Mouse (Mus musculus) Patski (cell line): Measurements from ENCODE around the gene Ubiad1. TPM values are rescaled to one million over a fixed set of nuclear protein-coding genes. Genes with fewer than 3 reads are reported as not detected.

Experiments
- ATAC-seq: fragments of 100-300 bp; one replicate; pipeline ENCODE4 v1.8.0; 2021
- CTCF ChIA-PET: fragments of 350-600 bp; sonication (Branson Sonifier 250); formaldehyde crosslinking; loops from one replicate; lab custom pipeline; 2022; ENCODE audit warnings: inconsistent platforms; lab: Charles Lee
- POLR2A ChIA-PET: fragments of 350-600 bp; sonication (Branson Sonifier 250); formaldehyde crosslinking; loops from one replicate; lab custom pipeline; 2022; ENCODE audit warnings: antibody characterized with exemption, inconsistent platforms; lab: Charles Lee
- DNase-seq: peaks from one replicate; pipeline ENCODE4 v3.0.0-alpha.2; 2011; ENCODE audit warnings: low read depth, low spot score
- H3K27me3 ChIP-seq: fragments of 371-371 bp; one replicate; pipeline ENCODE4 v1.5.1; 2021
- CTCF ChIP-seq: fragments of 100-300 bp; IDR thresholded peaks from one replicate; pipeline ENCODE4 v1.5.1; 2021
- in situ Hi-C: fragments of 300-500 bp; cut with MboI; formaldehyde crosslinking; loops from 3 replicates; pipeline ENCODE4 v1.11.1; 2018; ENCODE audit warnings: low pct_unique_long_range_greater_than_20kb, mixed read lengths
- polyA plus RNA-seq: library from polyadenylated mRNA; unstranded; gene quantifications from one replicate; pipeline ENCODE4 v1.2.3, GENCODE M21; 2021

Gene Ubiad1
- polyA plus RNA-seq, 1 experiment from 2014 or later = 18.0 TPM

DNA sequence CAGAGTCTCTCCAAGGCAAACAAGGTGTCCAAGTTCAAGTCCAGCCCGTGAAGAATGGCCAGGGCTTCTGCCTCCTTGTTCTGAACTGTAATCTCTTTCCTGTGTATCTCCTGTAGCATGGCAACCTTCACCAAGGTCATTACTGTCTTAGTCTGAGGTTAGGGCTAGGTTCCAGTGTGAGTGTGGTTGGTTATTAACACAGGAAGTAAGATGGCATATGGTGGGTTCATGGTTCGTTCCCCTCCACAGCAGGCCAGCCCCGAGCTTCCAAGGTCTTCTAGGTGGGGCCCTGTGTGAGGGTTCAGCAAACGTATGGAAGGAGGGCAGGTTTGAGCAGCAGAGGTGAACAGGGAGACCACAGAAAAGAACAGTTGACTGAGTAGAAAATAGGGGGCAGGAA, 12.1 kb downstream of the Ubiad1 start:
- no peak for ATAC-seq
- no peak for DNase-seq
- ChIA-PET POLR2A (interaction anchor here (0.5 kb wide), 1 partner anchor 216 kb away, joined by 3 read pairs; no protein-coding TSS in a partner anchor), CTCF (interaction anchor here (2.1 kb wide), 1 partner anchor 262 kb away, joined by 5 read pairs; no protein-coding TSS in a partner anchor)
- in situ Hi-C loops = no loop called here
- H3K27me3 ChIP-seq = no peaks in the 10 kb centered on the region
- no peak for TF ChIP-seq CTCF

DNA sequence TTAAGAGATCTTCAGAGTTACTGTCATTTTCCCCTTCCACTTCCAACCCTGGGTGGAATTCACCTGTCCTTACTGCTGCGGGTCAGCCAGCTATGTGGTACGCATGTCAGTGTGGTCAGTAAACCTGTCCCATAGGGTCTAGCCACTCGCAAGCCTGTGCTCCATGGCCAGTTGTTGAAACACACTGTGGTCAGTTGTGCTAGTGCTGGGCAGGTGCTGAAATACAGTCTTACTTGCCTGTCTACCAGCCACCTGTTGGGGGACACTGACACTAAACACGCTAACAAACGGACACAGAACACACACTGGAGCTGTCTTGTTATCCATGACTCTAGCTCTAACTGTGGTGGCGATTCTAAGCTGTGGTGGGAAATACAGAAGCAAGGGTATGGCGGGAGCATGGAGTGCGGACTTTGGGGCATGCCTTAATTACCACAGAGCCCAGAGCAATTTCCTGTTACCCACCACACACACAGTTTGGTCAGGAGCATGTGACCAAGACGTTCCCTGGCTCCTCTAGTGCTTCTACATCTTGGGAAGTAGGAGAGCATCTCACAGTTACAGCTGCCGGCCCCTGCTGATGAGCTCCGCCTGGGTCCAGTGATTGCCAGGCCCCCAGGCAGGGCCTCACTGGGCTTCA, 13.6 kb downstream of the Ubiad1 start:
- H3K27me3 ChIP-seq = no peaks in the 10 kb centered on the region
- in situ Hi-C loops = no loop called here
- no peak for DNase-seq
- CTCF ChIA-PET = interaction anchor here (0.7 to 2.1 kb wide), 6 partner anchors 15 to 264 kb away, joined by 3 to 6 read pairs (median 3); no protein-coding TSS in a partner anchor
- no peak for ATAC-seq
- POLR2A ChIA-PET = no interaction called here
- no peak for TF ChIP-seq CTCF

DNA sequence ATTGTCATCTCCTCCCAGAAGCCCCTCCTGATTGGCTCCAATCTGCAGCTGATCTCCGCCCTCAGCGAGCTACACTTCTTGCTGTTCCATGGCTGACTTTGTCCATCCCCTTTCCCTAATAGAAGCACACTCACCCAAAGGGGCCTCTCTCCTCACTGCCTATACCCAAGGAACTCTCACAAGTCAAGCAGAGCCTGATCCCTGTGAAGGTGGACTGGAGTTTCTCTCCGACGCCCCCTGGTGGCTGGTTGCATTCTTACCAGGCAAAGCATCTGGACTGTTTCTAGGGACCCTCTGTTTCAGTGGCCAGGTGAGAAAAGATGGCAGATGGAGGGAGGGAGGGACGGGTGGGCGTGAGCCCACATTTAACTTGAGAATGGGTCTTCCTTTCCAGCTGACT, 14.9 kb downstream of the Ubiad1 start:
- CTCF ChIA-PET = interaction anchor here (1.6 to 1.9 kb wide), 2 partner anchors 22 to 26 kb away, joined by 5 to 6 read pairs; no protein-coding TSS in a partner anchor
- no peak for ATAC-seq
- no peaks in the 10 kb centered on the region for H3K27me3 ChIP-seq
- peak; percentile 63 for TF ChIP-seq CTCF
- POLR2A ChIA-PET = no interaction called here
- no peak for DNase-seq
- in situ Hi-C loops = loop anchor here (5.0 kb wide), 1 partner anchor 257 kb away; no protein-coding TSS in a partner anchor

DNA sequence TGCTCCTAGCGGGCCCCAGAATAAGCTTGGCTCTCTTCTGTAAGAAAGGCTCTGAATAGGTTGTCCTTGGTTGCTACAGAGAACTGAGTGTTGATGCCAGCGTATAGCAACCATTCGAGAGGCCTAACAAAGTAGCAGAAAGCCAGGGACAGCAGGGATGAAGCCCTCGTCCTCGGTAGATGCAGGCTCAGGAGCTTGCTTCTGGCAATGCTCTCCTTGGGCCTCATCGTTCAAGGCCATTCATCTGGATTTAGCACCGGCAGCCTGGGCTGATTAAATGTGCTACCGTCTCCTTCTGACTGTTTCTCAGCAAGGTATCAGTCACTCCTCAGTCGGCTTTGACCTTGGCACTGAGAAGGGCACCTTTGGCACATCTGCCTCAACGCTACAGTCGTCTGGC, 15.4 kb downstream of the Ubiad1 start:
- ChIA-PET POLR2A (no interaction called here), CTCF (interaction anchor here (1.5 to 1.9 kb wide), 3 partner anchors 22 to 262 kb away, joined by 3 to 6 read pairs (median 5); no protein-coding TSS in a partner anchor)
- ATAC-seq = no peak
- no peaks in the 10 kb centered on the region for H3K27me3 ChIP-seq
- TF ChIP-seq CTCF = no peak
- no peak for DNase-seq
- in situ Hi-C loops = loop anchor here (5.0 kb wide), 1 partner anchor 257 kb away; no protein-coding TSS in a partner anchor

DNA sequence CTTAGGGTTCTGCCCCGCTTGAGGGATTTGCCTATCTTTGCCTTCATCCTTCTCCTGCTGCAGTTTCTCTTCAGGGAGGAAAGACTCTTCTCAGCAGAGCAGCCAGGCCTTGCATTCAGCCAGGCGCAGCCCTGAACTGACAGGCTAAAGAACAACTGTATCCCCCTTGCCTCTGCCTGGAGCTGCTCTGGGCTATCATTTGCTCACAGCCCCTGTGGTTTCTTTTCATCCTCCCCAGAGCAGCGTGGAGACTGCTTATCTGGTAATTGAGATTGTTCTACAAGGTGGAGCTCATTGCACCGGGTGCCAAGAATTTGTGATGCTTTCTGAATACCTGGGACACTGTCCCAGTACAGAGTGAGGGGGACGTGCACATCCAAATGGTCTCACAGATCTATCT, 16.0 kb downstream of the Ubiad1 start:
- POLR2A ChIA-PET = no interaction called here
- no peak for TF ChIP-seq CTCF
- DNase-seq (no peak), ATAC-seq (no peak)
- in situ Hi-C loops = loop anchor here (5.0 kb wide), 1 partner anchor 256 kb away; no protein-coding TSS in a partner anchor
- no peaks in the 10 kb centered on the region for H3K27me3 ChIP-seq
- CTCF ChIA-PET = interaction anchor here (1.5 kb wide), 1 partner anchor 261 kb away, joined by 3 read pairs; no protein-coding TSS in a partner anchor

DNA sequence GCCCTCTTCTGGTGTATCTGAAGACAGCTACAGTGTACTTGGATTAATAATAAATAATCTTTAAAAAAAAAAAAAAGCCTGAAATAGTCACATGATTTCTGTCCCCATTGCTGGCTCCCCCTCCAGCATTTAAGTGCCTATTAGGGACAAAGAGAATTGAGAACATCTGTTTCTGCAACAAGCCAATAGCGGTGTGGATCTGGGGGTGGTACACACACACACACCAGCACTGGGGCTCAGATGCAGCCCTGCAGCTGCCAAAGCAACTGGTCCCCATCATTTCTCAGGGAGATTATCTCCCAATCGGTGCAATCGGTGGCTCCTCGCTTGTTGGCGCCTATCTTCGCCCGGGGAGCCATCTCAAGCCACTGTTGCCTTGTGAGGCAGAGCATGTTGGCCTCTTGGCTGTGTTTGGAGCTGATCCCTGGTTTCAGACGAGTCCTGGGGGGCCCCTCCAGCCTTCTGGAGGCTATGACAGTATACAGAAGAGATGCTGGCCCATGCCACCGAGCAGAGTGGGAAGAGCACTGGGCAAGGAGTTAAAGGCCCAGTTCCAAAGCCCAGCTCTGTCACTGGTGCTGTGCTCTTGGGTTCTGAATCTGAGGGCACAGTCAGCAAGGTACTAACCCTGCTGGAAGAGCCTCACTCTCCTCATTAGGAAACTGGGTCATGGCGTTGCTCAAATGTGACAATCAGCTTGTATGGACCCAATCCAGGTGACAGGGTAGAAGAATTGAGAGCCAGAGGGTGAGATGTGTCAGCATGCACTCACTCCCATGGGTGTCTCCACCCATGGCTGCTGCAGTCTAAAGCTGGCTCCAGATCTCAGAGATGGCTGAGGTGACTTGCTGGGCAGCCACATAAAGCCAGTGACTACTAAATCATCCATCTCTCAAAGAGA, 17.4 kb downstream of the Ubiad1 start:
- CTCF ChIA-PET = interaction anchor here (1.5 to 1.6 kb wide), 2 partner anchors 257 to 260 kb away, joined by 3 to 6 read pairs; no protein-coding TSS in a partner anchor

DNA sequence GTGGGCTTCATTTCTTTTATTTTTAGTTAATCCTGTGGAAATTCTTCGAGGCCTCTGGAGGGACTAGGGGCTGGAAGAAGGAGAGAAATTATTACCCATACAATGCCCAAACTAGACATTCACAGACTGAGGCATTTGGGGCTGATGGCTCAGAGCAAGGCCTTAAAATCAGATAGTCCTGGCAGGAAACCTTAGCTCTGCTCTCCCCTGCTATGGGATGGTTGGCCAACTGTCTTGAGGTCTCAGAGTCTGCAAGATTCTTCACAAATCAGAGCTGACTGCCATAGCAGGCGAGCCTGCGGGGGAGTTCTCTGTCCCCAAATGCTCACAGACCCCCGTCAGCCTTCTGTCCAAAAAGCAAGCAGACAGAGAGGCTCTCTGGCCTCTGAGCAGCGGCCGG, 27.0 kb downstream of the Ubiad1 start:
- POLR2A ChIA-PET = no interaction called here
- H3K27me3 ChIP-seq = no peaks in the 10 kb centered on the region
- CTCF ChIA-PET = no interaction called here
- ATAC-seq (no peak), DNase-seq (no peak)
- in situ Hi-C loops = no loop called here
- no peak for TF ChIP-seq CTCF

More for the DNA sequence above, 17.4 kb downstream of the Ubiad1 start:
- DNase-seq (no peak), ATAC-seq (no peak)
- POLR2A ChIA-PET = no interaction called here
- no peaks in the 10 kb centered on the region for H3K27me3 ChIP-seq
- no peak for TF ChIP-seq CTCF
- in situ Hi-C loops = loop anchor here (5.0 kb wide), 1 partner anchor 255 kb away; no protein-coding TSS in a partner anchor

DNA sequence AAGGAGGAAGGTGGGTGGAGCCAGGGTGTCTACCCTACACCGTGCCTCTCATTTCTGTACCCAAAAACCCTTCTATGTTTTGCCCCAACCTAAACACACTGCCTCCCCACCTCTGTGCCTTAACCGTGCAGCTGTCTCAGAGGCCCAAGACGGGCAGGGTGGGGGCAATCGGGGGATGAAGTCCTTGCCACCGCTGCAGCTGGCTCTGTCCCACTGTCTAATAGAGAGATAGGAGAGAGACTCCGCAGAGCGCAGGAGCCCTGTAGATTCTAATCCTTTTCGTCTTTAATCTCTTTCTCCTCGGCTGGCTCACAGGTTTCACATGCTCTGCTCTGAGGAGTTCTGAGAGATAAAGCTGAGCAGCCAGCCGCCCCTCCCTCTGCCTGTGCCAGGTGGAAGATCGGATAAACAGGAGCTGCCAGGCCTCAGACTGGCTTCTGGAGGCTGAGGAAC, 27.5 kb downstream of the Ubiad1 start:
- ATAC-seq (no peak), DNase-seq (no peak)
- CTCF ChIA-PET = no interaction called here
- POLR2A ChIA-PET = no interaction called here
- in situ Hi-C loops = no loop called here
- no peaks in the 10 kb centered on the region for H3K27me3 ChIP-seq
- TF ChIP-seq CTCF = no peak

DNA sequence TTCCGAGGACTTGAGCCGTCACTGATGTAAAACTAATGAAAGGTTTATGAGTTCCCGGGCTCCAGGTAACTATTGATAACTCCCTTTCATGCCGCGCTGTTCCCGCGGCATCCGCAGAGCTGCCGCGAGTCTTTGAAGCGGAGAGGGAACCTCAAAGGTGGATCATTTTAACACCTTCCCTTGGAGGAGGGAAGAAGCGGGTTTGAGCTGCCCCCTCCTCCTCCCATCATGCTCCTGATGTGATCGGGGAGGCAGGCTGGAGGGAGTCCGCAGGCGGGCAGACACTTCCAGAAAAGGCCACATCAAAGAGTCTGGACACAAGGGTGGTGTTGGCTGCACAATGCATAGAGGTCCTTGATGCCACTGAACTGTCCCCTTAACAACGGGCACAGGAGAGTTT, 29.0 kb downstream of the Ubiad1 start:
- POLR2A ChIA-PET = no interaction called here
- TF ChIP-seq CTCF = no peak
- no peaks in the 10 kb centered on the region for H3K27me3 ChIP-seq
- in situ Hi-C loops = no loop called here
- ATAC-seq (no peak), DNase-seq (no peak)
- CTCF ChIA-PET = no interaction called here

DNA sequence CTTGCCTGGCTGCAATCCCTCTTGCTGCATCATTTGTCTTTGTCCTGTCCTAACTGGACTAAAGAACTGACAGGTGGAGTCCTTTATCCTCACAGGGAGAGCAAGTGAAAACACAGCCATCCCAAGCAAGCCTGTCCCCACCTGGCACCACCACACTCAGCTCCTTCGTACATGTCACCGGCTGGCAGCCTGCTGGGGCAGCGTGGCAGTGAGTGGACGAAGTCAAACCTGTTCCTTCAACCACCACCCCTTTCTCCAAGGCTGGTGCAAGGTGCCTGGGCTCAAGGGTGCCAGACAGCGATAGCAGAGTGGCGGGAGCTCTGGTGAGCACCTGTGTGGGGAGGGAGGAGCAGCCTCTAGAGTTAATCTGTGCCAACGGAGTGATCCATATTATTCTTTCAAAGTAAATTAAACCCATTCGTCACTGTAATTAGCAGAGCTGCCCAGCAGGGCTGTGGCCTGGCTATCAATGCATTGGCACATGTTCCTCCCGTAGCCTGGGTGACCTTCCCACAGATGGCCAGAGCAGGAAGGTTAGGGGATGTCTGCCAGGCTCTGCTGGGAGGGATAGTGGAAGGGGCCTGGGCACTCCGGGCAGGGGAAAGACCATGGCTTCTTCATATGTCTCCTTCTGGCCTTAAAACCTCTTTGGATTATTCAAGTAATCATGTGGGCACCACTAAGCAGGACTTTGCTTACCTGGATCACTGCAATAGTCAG, 36.2 kb downstream of the Ubiad1 start:
- POLR2A ChIA-PET = interaction anchor here (0.5 kb wide), 1 partner anchor 129 kb away, joined by 3 read pairs; no protein-coding TSS in a partner anchor
- H3K27me3 ChIP-seq = peaks cover 12% of the 10 kb centered on the region
- TF ChIP-seq CTCF = no peak
- CTCF ChIA-PET = interaction anchor here (1.7 kb wide), 1 partner anchor 21 kb away, joined by 5 read pairs; no protein-coding TSS in a partner anchor
- DNase-seq (no peak), ATAC-seq (no peak)
- in situ Hi-C loops = no loop called here
